Mouse (Mus musculus): Measurements from ENCODE around the gene Uhmk1.
"Not testable (repeated sequence)": the region's sequence is repeated elsewhere in the genome, so short reads cannot be mapped to it uniquely, and the experiment has no call there.

GRCm38 (mm10) chr1:170232688-170233087 is 17.5 kb upstream of the Uhmk1 start, which contains the start of gene Sh2d1b2:
- not testable (repeated sequence) for TF ChIP-seq CTCF, EP300 (IDR thresholded peaks at IDR 0.05; ENCODE audit: low read depth)
